Mouse (Mus musculus): Measurements from ENCODE around the gene Ephb2.

- TF ChIP-seq CTCF (IDR thresholded peaks at IDR 0.05; ENCODE audit: low read depth, low read length) (no peak), EP300 (IDR thresholded peaks at IDR 0.05; ENCODE audit: insufficient read depth, low read depth, low read length) (no peak)
Observed at GRCm38 (mm10) chr4:136605756-136606485, 229.9 kb downstream of the Ephb2 start.
